Mouse (Mus musculus): ENCODE measurements at regions not wholly inside any gene's neighbourhood (a gene's known extent, or its start where the extent isn't known, plus 50 kb on each side); places are given as distances from the start of the nearest gene placed in this dataset.
"Not testable (repeated sequence)": the region's sequence is repeated elsewhere in the genome, so short reads cannot be mapped to it uniquely, and the experiment has no call there.

GRCm38 (mm10) chr13:115911524-115912459 lies 397.7 kb downstream of the Isl1 start:
- DNase-seq, result no peak

GRCm38 (mm10) chr13:115910866-115911449 lies 398.5 kb downstream of the Isl1 start:
- DNase-seq, result no peak

GRCm38 (mm10) chr13:115880616-115881015 lies 428.9 kb downstream of the Isl1 start:
- DNase-seq, result no peak

- DNase-seq, result no peak
Observed at GRCm38 (mm10) chr13:115860480-115860879, 449.0 kb downstream of the Isl1 start.

GRCm38 (mm10) chr13:115856632-115857031 lies 452.9 kb downstream of the Isl1 start:
- no peak for DNase-seq

- no peak for DNase-seq
Observed at GRCm38 (mm10) chr13:115852689-115853356, 456.7 kb downstream of the Isl1 start.

- no peak for DNase-seq
Observed at GRCm38 (mm10) chr13:115843121-115843520, 466.4 kb downstream of the Isl1 start.

- DNase-seq, result no peak
Observed at GRCm38 (mm10) chr13:115836203-115836768, 473.2 kb downstream of the Isl1 start.

GRCm38 (mm10) chr13:115825191-115825590 lies 484.3 kb downstream of the Isl1 start:
- DNase-seq, result no peak

- DNase-seq, result no peak
Observed at GRCm38 (mm10) chr13:115822527-115822926, 487.0 kb downstream of the Isl1 start.

GRCm38 (mm10) chr13:115814211-115814610 lies 495.3 kb downstream of the Isl1 start:
- no peak for DNase-seq

GRCm38 (mm10) chr13:115799294-115799693 lies 510.2 kb downstream of the Isl1 start:
- DNase-seq, result no peak

GRCm38 (mm10) chr13:115751271-115751670 lies 558.2 kb downstream of the Isl1 start:
- no peak for DNase-seq

GRCm38 (mm10) chr13:115742080-115742479 lies 567.4 kb downstream of the Isl1 start:
- DNase-seq, result not testable (repeated sequence)

- DNase-seq, result no peak
Observed at GRCm38 (mm10) chr13:115727986-115728385, 581.5 kb downstream of the Isl1 start.

- DNase-seq, result no peak
Observed at GRCm38 (mm10) chr13:115725356-115725952, 584.0 kb downstream of the Isl1 start.

GRCm38 (mm10) chr13:115719276-115719675 lies 590.2 kb downstream of the Isl1 start:
- no peak for DNase-seq

- no peak for DNase-seq
Observed at GRCm38 (mm10) chr13:115718859-115719258, 590.6 kb downstream of the Isl1 start.

GRCm38 (mm10) chr13:115696197-115696596 lies 594.4 kb upstream of the Itga1 start:
- no peak for DNase-seq

GRCm38 (mm10) chr13:115687426-115687825 lies 585.7 kb upstream of the Itga1 start:
- no peak for DNase-seq

- DNase-seq, result no peak
Observed at GRCm38 (mm10) chr13:115679591-115679990, 577.8 kb upstream of the Itga1 start.

- DNase-seq, result no peak
Observed at GRCm38 (mm10) chr13:115676836-115677235, 575.1 kb upstream of the Itga1 start.

GRCm38 (mm10) chr13:115673729-115674128 lies 572.0 kb upstream of the Itga1 start:
- no peak for DNase-seq

All from cerebellum, adult 8-10 months (tissue).